Mouse (Mus musculus) kidney, postnatal 25 days (tissue): ENCODE measurements around the gene Gpc6.

Experiments
- DNase-seq, 2 experiments: peaks; one replicate each; pipeline ENCODE4 v3.0.0; 2021; ENCODE audit warnings: mixed read lengths in 2 of 2

The Gpc6 gene

DNA sequence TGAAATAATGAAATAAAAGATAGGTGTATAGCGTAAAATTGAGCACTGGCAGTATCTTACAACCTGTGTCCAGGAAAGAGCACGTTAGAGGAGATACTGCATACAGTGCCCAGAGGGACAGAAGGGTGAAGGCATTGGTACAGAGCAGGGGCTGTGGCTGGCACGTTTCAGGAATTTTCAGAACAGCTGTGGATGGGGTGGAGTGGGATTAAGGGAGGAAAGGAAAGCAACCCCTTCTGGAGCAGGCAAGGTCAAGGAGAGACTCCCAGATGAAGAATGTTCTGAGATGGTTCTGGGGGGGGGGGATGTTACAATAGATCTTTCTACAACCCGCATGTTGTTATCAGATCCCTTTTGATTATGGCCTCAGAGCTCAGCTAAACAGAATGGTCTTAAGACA is 331.1 kb downstream of the Gpc6 start:
- no peak for DNase-seq

DNA sequence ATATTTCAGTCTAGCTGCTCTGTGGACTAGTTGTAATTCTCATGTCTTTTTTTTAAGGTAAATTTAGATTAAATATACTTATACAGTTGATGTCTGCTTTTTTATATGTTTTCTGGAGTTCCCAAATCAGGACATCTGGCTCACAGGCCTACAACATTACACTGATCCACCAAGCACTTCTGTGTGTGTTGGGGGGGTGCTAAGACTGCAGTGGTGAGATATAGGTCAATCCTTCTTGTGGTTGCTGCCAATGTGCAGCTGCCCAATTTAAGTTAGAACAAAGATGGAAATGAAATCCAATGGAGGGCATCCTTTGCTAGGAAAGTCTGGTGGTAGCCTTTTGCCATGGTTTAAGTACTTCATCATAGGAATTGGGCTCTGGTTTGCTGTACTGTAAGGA is 340.5 kb downstream of the Gpc6 start:
- DNase-seq: no peak

DNA sequence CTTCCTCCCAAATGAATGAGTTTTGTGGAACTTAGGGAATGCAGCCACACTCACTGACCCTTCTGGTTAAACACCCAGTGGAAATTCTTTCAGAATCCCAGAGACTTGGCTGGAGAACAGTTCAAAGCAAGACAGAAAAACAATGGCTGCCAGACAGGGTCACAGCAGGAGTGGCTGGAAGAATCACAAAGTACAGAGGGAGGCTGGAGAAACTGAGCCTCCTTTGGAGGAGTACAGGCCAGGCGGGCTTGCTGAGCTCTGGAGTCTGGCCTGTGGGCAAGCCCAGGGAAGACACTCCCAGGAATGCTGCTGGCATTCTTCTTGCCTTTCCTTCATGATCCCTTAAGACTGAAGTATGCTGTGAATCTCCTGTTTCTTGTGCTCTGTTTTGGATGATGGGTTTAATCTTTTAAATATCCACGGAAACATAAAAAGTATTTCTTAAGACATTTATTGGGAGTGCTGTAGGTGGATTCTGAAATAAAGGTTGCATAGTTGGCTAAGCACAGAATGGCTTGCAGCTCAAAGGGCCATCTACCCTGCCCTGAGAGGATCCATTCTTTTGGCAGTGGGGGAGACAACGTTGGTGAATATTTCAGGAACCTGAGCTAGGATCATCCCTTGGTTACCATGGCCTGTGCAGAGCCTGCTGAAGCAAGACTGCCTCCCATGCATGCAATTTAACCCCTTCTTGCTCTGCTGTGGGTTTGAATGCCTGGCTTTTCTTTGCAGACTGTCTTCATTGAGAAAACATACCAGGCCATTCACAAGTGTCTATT is 342.9 kb downstream of the Gpc6 start:
- DNase-seq: peak; percentile 1 to 33

- DNase-seq: no peak
Measured at GRCm38 (mm10) chr14:117283631-117284030, 358.5 kb downstream of the Gpc6 start.

DNA sequence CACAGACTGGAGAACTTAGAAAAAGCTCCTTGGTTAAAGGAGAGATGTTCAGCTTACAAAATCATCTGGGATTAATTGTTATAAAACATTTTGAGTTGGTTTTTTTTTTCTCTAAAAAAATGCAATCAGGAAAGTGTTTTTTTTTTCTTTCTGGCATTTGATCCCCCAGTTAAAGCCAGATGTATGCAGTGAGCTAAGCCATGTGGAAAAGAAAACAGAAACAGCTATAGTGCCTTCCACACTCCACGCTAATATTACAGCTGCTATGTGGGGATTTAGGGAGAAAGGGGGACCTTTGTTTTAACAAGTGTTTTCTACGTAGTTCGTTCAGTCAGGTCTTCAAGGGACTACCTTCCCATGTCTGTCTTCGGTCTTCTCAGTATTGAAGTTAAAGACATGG is 368.6 kb downstream of the Gpc6 start:
- no peak for DNase-seq

DNA sequence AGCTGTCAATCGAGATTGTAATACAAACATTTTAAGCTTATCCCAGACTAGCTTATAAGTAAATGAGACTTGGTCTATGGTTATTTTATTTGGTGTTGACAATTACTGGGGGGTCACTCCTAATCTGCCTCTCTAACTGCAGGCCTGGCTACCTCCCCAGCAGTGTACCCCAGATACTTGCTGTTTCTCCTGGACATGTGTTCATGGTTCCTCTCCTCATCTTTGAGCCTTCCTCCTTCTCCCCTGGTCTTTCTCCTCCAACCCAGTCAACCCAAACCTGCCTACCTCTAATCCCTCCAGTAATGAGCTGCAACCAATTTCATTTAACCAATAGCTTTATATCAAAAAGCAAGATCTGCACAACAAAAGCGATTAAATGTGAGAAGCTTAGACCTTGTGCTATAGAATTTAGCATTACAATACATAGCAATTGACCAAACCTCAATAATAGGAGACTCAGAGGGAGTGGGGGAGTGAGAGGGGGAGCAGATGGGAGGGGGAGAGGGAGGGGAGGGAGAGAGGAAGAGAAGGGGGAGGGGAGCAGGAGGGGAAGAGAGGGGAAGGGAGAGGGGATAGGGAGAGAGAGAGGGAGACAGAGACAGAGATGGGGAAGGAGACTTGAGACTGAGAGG is 371.2 kb downstream of the Gpc6 start:
- no peak for DNase-seq

DNA sequence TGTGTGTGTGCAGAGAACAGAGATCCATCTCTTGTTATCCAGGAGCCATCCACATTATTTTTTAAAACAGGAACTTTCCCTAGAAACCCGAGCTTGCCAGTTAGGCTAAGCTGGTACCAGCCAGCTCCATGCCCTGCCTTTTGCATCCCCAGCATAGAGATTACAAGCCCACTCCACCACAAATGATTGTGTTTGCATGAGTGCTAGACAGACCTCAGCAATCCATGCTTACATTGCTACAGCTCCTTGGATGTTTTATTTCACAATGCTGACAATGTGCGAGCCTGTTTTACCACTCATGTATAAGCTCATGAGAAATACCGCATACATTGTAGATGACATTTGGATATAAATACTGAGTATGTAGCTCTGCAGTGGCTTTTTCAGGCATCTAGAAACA is 375.9 kb downstream of the Gpc6 start:
- DNase-seq: no peak

GRCm38 (mm10) chr14:117303901-117304722 is 379.0 kb downstream of the Gpc6 start:
- DNase-seq: no peak

- DNase-seq: no peak
Measured at GRCm38 (mm10) chr14:117304723-117305010, 379.6 kb downstream of the Gpc6 start.

- DNase-seq: no peak
Measured at GRCm38 (mm10) chr14:117309997-117310520, 384.9 kb downstream of the Gpc6 start.

GRCm38 (mm10) chr14:117324214-117324613 is 399.1 kb downstream of the Gpc6 start:
- DNase-seq: no peak

GRCm38 (mm10) chr14:117332256-117332655 is 407.1 kb downstream of the Gpc6 start:
- no peak for DNase-seq

- DNase-seq: no peak
Measured at GRCm38 (mm10) chr14:117337271-117337670, 412.2 kb downstream of the Gpc6 start.

DNA sequence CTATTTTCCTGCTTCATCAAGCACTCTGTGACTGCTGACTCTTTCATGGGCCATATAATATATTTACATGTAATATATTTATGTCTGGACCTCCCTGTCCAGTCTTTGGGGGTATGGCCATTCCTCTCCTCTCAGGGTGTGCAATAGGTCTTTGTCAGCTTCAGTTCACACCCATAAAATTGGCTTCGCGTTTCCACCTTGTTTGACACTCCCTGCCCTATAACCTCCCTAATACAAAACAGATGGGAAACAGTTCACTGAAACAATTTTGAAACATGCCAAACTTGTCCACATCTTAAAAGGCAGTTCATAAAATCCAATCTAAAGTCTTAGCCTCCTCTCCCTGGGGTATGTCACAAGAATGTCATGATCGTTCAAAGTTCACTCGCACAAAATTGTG is 415.4 kb downstream of the Gpc6 start:
- no peak for DNase-seq

- no peak for DNase-seq
Measured at GRCm38 (mm10) chr14:117344505-117344904, 419.4 kb downstream of the Gpc6 start.

- DNase-seq: no peak
Measured at GRCm38 (mm10) chr14:117346372-117346885, 421.3 kb downstream of the Gpc6 start.

DNA sequence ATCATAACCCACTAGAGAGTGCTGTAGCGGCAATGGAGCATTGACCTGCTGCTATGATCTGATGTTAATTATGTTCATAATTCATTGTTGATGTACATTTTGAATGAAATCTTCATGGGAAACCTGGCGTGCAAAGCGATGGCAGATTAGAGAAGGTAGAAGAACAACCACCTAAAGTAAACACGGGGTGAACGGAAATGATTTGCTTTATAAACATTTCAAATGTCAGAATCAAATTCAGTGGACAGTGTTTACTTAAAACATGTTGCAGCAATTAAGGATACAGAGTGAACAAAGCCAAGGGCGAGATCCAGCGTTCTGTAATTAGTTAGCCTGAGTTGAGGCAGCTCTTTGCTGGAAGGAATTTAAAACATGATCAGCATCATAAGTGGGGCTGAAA is 426.2 kb downstream of the Gpc6 start:
- DNase-seq: no peak

DNA sequence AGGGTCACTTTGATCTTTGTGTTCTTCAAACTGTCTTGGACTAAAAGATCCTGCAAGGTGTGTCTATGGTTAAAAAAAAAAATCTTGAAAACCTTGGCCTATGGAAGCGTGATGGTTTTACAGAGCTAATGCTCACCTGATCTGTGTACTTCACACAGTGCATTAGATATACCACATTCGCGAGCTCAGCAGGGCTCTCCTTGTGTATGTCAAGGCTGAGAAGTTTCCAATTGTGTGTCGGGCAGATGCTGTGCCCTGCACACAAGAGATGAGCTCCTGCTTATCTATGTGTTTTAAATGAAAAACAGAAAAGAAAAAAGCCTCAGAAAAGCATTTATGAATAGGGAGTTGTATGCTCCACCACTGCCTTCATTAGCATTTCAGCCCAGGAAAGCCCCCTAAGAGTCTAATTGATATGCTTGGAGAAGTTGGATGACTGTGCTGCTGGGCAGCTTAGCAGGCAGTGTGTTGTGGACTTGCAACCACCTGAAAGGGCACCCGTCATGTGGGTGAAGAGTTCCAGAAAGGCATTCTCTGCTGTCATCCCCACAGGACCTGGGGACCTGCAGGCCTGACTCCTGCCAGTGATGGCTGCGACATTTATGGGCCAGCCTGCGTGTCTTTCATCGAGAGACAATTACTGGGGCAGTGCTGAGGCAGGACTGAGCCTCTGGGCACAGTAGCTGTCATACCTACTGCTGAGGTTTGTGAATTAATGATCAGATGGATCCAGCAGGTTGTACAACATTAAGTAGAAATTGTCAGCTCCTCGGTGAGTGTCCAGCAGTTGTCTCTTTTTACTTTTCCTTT is 436.2 kb downstream of the Gpc6 start:
- DNase-seq: no peak

- DNase-seq: no peak
Measured at GRCm38 (mm10) chr14:117361965-117362309, 436.8 kb downstream of the Gpc6 start.

GRCm38 (mm10) chr14:117369331-117369866 is 444.3 kb downstream of the Gpc6 start:
- DNase-seq: no peak

DNA sequence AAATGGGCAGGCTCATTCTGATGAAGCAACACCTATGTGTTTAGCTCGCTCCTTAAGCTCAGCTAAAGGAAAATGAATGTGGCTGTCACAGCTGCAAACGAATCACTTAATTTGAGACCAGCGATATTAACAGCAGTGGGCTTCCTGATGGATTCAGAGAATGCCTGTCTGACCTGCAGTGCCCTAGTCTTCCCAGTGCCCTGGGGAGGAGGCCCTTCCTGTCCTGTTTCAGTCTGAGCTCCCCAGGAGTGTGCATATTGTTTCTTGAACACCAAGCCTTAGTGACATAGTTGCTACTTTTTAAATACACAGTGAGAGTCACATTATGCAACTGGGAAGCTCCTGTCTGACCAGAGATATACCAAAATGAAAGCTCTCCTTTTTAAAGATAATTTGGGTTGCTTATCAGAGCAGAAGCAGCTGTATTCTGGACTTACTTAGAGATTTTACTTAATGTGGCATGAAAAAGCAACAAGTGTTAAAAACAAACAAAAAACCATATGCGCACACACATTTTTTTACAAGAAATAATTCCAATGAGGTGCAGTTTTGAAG is 451.8 kb downstream of the Gpc6 start:
- DNase-seq: no peak

DNA sequence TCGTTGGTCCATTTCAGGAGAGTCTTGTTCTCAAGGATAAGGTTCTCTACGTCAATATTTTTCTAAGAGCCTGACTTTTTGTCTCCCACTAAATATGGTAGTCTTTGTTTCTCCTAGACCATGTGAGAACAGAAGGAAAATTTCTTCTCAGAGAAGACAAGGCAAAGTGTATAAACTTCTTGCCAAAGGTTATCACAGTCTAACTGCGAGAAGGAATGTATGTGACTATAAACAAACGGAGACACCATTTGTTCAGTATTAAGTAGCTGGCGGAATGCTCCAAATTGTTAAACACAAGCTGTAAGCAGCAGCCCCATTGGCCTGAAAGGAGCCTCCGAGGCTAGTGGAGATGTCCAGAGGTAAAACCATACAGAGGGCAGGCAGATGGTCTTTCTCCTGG is 454.9 kb downstream of the Gpc6 start:
- no peak for DNase-seq
